Mouse (Mus musculus): ENCODE data around the gene Flywch2.
"Not testable (repeated sequence)": the region's sequence is repeated elsewhere in the genome, so short reads cannot be mapped to it uniquely, and the experiment has no call there.

The Flywch2 gene

DNA sequence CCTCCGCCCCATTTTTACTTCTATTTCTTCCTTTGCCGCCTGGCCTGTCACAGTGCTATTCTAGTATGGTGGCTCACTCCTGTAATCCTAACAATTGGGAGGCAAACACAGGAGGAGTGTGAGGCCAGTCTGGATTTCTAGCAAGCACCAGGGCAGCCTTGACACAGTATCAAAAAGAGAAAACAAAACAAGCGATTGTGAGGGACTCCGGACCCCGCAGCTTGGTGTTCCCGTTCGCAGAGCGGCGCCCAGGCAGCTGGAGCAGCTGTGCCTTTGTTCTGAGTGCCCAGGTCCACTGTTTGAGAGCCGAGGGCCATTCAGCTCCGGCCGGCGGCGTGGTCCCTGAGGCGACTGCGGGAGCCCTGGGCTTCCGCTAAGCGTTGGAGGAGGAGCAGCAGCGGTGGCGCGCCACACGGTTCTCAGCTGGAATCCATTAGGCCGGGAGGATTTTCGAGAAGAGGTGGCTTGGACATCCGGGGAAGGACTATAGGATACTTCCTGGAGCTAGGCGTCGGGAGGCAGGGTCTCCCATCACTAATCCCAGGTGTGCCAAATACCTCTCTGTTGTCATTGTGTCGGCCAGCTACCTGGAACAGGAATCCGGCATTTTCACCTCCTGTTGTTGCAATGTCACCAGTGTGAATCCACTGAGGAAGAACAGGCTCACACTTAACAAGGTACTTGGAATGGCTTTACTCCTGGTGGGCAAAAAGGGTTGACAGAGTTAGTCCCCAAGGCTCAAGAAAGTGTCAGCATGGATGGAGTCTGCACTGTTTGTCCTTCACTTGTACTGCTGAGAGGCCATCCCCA is 4.6 kb upstream of the Flywch2 start, which contains the start of gene Srrm2:
Gene Srrm2, plus strand, starts transcription at position 264 of the 810 bp plus-strand sequence.
- peak; percentile 83 for DNase-seq (ENCODE audit: low spot score)

DNA sequence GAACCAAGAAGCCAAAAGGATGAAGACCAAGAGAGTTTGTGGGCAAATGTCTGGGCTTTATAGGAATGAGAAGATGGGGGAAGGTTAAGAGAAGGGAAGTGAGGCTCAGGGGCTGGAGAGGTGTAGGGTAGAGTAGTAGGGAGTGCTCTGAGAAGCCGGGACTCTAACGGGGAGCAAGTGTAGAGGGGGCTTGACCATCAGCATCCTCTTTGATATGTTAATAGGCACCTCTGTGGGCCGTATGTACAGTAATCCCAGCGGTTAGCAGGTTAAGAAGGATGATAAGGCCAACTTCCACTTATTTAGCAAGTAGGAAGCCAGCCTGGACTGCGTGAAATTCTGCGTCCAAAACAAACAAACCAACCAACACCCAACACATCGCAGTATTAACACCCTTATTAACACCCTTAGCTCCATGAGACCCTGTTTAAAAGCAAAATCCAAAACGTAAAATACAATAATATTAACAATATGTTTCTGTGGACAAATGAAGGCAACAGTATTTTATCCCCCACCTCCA is 3.9 kb upstream of the Flywch2 start:
- DNase-seq (ENCODE audit: low spot score): peak; percentile 17

DNA sequence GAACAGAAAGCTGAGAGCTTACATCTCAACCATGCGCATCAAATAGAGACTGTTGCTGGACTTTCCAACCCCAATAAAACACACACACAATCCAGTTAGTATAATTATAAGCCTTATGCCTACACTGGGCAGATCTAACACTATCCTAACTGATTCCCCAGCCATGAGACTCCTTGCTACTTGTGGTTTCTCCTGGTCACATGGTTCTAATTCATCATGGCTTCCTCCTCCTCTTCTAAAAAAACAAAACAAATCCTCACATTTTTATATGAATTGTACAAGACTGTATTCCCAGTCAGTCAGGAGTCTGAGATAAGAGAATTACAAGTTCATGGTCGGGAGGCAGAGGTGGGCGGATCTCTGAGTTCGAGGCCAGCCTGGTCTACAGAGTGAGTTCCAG is 3.1 kb upstream of the Flywch2 start:
- no peak for DNase-seq (ENCODE audit: low spot score)

DNA sequence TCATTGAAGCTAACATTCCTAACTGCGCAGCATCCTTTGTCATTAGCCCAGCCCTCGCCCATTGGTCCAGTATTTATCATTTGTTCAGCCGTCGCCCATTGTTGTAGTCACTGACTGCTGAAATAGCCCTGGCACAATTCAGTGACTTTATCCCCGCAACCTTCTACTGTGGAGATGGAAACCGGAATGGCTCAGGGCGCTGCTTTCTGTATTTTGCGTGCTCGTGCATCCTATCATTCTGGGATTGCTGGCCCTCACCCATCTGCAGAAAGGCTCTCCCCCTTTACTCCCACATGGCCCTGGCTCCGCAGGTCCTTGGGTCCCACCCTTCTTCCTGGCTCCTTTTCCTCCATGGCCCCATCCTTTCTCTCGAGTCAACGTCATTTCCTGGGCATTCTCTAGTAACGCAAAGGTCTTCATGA is 640 bp upstream of the Flywch2 start:
- DNase-seq (ENCODE audit: low spot score): peak; percentile 73

DNA sequence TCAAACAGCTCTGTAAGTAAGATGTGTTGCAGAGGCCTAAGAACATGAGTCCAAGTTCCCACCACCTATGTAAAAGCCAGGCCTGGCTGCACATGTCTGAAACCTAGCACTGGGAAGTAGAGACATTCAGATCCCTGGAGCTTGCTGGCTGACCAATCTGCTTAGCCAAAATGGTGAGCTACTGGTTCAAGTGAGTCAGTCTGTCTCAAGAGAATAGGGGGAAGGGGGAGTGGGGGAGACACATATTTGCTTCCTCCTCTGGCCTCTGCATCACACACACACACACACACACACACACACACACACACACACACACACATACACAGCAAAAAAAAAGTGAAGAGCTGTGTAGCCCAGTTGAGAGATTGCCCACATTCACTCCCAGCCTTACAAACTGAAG is 2.5 kb downstream of the Flywch2 start:
- no peak for DNase-seq (ENCODE audit: low spot score)

DNA sequence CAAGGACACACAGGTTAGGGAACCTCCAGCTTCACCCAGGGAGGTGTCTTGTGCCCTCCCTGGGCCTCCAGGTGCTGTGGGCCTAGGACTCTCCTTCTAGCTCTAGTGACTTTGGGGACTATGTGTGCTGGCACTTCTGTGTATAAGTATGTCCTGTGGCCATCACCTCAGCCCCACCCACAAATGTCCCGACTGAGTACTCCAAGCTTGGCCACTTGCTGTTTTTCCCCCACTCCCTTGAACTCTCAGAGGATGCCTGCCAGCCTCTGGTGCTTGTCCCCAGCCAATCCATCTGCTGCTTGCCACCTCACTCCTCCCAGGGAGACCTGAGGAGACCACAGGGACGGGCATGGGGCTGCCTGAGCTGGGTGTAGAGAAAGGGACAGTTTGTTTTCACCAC is 7.4 kb downstream of the Flywch2 start:
- no peak for DNase-seq (ENCODE audit: low spot score)

DNA sequence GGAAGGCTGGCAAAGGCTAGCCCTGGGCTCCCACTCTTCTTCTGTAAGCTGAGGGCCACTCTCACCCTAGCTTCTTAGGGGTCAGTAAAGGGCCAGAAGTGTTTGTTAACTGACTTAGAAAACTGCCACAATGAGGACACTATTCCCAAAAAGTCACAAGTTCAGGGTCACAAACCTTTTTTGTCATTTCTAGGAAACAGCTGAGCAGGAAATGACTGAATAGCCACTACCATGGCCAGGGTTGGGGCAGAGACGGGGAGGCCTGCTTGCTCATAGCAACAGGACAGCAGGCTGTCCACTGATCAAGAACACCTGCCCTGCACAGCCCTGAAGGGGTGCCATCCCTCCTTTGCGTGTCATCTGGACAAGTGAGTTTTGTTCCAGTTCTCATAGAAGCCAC is 8.7 kb downstream of the Flywch2 start:
- DNase-seq (ENCODE audit: low spot score): no peak

DNA sequence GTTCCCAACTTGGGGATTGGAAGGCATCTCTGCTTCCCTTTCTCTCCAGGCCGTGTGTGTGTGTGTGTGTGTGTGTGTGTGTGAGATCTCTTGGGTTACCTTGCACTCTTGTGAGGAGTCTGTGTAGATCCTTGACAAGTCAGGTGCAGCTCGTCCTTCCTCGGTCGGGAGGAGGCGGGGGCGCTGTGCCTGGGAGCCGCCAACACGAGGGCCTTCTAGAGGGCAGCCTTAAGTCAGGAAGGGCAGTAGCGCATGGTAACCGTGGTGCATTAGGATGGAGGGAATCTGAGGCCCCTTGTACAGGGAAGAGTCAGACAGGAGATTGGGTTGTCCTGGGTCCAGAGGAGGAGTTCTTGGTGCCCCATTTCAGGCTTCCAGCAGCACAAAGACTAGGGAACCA is 9.7 kb downstream of the Flywch2 start:
- no peak for DNase-seq (ENCODE audit: low spot score)

DNA sequence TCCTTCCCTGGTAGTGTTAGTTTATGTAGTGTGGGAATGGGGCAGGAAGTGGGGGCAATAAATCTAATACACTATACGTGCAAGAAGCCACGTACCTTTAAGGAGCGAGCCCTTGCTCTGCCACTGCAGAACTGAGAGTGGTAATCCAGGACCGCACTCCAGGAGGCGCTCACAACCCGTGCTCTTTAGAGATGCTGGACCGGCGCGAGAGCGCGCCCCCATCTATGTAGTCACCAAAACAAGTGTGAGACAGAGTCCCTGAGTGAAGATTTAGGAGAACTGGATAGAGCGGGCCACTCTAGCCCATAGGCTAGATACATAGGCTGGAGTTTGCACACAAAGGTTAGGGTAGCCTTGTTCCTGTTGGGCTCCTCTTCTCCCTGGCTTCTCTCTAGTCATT is 11.8 kb downstream of the Flywch2 start:
- DNase-seq (ENCODE audit: low spot score): peak; percentile 90

DNA sequence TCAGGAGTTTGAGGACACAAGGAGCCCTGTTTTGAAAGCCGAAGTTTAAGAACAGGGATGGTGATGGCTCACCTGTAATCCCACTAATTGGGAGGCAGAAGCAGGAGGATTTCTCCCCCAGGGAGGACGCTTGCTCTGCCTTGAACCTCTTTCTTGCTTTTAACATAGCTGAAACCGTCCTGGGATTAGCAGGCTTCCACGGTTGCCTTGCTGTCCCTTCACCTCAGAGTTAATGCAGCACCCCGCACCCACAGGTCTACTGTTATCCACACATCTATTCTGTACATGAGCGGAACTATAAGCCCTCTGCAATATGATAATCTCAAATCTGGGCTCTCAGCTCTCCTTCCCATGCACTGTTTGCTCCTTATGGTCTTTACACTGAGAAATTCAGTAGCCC is 12.2 kb downstream of the Flywch2 start:
- no peak for DNase-seq (ENCODE audit: low spot score)

DNA sequence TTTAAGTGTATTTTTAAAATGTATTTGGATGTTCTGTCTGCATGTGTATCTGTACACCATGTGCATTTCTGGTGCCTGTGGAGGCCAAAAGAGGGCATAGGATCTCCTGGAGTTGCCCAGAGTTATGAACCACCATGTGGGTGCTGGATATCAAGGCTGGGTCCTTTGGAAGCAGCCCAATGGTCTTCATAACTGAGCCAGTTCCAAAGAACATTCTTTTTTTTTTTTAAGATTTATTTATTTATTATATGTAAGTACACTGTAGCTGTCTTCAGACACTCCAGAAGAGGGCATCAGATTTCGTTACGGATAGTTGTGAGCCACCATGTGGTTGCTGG is 13.7 kb downstream of the Flywch2 start:
- DNase-seq (ENCODE audit: low spot score): not testable (repeated sequence)

DNA sequence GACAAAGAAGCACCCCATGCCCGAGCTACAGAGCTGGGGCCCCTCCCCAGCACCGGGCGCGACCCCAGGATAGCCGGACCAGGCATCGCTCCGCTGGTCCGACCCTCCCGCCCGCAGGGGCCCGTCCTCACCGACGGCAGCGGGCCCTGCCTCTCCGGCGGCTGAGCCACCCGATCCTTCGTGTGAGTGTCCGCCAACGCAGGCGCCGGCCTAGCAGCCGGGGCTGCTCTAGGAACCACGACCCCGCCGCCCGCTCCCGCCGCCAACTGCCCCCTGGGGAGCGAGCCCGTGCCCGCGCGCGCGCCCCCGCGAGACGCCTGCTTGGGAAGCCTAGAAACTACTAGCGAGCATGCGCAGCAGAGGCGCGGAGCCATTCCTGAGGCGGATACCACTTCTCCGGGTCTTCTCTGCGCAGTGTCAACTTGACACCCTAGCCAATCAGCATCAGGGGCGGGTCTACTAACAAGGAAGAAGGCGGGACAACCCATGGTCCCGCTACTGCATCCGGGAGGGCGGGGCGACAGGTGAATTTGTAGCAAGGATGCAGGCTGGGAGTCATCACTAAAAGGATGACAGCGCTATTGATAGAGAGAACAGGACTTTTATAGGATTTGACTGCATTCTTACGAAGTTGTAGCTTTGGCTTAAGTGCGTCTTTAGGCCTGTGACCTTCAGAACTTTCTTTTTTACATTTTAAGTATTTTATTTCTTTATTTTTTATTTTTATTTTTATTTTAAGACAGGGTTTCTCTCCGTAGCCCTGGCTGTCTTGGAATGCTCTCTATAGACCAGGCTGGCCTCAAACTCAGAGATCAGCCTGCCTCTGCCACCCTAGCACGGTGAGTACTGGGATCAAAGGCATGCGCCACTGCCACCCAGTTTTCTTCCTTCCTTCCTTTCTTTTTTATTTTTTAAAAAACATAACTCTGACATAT is 14.3 kb downstream of the Flywch2 start, which contains the start of gene Flywch1:
Gene Flywch1, minus strand, starts transcription at position 319 of the 935 bp plus-strand sequence.
- DNase-seq (ENCODE audit: low spot score): peak; percentile 99

DNA sequence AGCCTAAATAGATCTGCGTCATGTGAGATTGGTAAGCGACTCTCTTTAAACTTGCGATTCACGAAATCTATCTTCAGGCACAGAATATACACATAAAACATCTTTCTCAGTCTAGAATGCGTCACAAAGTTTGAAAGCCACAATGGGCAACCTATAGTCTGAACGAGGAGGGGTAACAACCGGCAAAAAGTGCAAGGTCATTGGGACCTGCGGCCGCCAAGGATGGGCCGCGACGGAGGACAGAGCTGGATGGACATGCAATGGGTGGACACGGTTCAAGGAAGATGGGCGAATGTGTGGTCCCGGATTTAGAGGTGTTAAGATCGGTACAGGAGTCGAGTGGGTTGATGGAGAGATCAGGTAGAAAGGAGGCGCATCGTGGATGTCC is 15.0 kb downstream of the Flywch2 start:
- no peak for DNase-seq (ENCODE audit: low spot score)

DNA sequence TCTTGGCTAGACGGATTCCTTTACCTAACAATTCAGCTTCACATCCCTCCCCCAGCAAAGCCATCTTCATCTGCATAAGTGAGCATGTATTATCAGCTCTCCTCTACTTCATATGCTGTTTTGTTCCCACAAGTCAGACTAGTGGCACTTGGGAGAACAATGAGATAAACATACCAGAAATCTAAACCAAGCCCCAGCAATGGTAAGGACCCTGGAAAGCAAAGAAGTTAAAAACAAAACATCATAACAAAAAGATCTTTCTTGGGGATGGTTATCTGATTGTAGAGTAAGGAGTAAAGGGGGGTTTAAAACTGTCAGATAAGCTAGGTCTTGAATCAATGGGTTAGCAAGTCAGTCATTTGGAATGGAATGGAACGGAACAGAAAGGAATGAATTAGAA is 15.4 kb downstream of the Flywch2 start:
- no peak for DNase-seq (ENCODE audit: low spot score)

DNA sequence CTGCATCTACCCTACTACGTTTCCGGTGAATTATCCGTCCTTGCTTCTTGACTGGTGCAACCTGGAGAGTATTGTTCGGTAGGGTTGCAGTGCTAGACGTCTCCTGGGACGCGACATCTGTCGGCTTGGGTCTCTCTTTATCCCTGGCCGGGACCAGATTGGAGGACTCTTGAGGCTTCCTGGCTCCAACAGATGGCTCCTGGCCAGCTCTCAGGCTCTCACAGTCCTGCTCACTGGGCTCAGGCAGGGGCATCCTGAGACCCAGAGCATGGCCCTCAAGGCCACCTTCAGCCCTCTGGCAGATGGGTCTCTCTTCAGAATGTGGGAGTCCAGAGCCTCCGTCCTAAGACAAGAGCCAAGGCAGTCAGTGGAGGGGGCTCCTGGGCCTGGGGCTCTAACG is 22.9 kb downstream of the Flywch2 start:
- DNase-seq (ENCODE audit: low spot score): no peak

DNA sequence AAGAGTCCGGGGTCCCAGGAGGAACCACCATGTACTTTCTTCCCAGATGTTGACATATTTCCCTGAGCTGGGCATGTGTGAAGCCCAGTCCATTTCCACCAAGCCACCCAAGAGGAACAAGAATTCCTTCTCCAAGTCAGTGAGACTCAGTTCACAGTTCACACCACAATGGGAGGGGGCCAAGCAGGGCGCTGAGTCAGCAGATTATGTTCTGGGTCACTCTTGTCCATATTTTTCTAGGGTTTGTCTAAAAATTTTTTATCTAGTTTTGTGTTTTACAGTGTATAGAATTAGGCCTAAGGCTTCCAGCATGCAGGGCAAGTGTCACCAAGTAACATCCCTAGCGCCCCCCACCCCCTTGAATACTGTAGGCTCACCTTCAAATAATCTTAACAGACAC is 24.7 kb downstream of the Flywch2 start:
- no peak for DNase-seq (ENCODE audit: low spot score)

DNA sequence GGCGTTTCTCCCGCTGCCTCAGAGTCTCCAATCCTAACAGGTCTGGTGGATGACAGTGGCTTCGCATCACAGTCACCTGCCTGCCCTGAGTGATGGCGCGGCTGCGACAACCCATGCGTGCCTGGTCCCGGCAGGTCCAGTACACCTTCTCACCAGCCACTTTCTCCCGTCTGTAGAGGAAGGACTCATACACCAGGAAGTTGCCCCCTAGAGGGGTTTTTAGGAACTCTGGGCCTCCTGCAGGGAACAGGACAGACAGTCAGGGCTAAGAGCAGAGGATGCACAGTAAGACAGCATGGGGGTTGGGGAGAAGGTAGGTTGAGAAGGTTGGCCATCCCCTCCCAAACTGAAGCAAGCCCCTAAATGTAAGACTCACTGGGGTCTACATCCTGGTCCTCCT is 25.6 kb downstream of the Flywch2 start:
- no peak for DNase-seq (ENCODE audit: low spot score)

DNA sequence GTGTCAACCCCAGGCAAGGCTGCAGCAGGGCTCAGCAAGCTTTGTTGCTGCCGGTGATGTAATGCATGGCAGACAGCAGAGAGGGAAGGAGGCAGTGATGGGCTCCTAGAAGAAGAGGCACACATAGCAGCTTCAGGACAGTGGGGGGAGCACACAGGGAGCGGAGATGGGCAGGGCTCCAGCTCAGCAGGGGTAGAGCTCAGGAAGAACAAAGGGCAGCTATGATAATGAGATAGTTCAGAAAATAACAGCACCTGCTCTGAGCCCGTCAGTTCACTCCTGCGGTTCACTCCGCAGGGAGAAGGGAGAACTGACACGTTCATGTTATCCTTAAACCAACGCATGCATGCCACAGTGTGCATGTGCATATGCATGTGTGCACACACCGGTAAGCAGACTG is 27.1 kb downstream of the Flywch2 start:
- no peak for DNase-seq (ENCODE audit: low spot score)

DNA sequence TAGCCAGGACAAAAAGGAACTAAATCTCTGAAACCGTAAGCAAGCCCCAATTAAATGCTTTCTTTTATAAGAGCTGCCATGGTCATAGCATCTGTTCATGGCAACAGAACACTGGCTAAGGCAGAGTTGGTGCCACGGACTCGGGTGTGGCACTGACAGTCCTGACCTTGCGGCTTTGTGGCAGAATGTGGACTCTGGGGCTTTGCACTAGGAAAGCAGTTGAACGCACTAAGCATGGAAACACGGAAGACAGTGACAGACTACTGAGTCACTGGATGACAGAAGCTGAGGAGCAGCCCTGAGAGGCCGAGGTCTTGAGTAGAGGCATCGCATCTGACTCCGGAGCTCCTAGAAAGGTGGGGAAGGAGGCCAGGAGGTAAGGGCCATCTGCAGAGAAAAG is 28.3 kb downstream of the Flywch2 start:
- DNase-seq (ENCODE audit: low spot score): no peak

DNA sequence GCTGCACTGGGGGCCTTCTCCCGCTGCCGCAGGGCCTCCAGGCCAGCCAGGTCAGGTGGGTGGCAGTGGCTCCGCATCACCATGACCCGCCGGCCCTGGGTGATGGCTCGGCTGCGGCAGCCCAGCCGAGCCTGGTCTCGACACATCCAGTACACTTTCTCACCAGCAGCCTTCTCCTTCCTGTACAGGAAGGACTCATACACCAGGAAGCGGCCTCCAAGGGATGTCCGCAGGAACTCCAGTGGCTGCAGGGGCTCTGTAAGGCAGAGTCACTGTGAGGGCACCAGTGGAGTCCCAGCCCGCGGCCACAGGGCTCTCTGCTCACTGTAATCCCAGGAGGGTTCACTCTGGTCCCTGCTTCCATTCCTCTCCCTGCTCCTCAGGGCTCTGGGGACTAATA is 30.2 kb downstream of the Flywch2 start:
- no peak for DNase-seq (ENCODE audit: low spot score)

DNA sequence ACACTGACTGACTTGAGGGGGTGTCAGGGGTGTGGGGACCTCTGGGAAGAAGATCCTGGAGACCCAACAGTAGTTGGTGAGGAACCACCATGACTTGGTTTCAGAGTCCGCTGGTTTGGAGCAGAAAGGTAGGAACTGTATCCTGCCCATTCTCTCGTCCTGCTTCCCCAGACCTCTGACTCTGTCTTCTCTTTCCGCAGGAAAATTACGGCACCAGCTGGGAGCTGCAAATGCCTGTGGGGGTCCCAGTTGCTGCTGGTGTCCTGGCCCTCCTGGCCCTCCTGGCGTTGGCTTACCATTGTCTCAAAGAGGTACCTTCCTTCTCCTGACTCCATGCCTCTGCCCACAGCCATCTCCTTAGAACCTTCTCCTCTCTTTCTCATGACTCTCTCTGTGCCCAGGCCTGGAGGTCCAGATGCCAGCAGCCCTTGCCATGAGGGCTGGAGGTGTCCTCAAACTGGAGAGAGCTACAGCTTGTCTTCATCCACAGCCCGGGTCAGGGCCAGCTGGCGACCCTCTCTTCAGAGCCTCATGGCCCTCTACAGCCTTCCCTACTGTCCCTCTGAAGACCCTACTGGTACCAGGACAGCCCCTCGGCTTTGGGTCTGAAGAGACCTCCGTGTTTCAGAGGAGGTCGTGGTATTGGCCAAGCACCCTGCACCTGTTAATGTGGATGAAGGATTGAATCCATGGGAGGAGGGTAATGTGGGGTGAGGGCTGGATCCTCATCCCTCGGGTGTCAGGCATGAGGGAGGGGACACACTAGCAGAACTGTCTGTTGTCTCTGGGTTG is 36.3 kb downstream of the Flywch2 start:
- DNase-seq (ENCODE audit: low spot score): no peak
